Mouse (Mus musculus) liver, postnatal 0 days (tissue): Measurements from ENCODE around the gene Mier2.

Experiments used
- CTCF ChIP-seq: sonication (generic); IDR thresholded peaks from 2 replicates; pipeline ENCODE4 v1.5.1; 2016; ENCODE audit warnings: antibody characterized with exemption, low read depth
- EP300 ChIP-seq: IDR thresholded peaks from 2 replicates; pipeline ENCODE4 v1.6.1; 2016; ENCODE audit warnings: antibody characterized with exemption, low read depth, mild to moderate bottlenecking

GRCm38 (mm10) chr10:79585136-79585535 is 30.1 kb upstream of the Mier2 start:
- TF ChIP-seq CTCF = no peak
- TF ChIP-seq EP300 = no peak
